ENCODE assay signal across 24 mouse cellular contexts in genomic region chr19:6405433-6405832, GRCm38 (mm10). TPM values are rescaled to one million over a fixed set of nuclear protein-coding genes. Genes with fewer than 3 reads are reported as not detected.
DNase-seq lines count a peak whose midpoint lies in the region; ATAC-seq and TF ChIP-seq lines count a peak whose summit lies in the region.
"Had no signal": no experiment of that assay in that cellular context is flagged by ENCODE, and none has a peak within 500 bp of the region (broad histone marks: within the 10 kb centered on the region; RNA-seq: fewer than 3 reads in every experiment).

No protein-coding gene starts in this region.

- H3K4me2 ChIP-seq in hindbrain, embryonic 13.5 days = no peak overlapping the region

- no peak for DNase-seq in testis, postnatal 10 days (ENCODE audit: low spot score)
- DNase-seq in R1 (ENCODE audit: low read depth, low spot score) = peak; percentile 64
- no peak for DNase-seq in limb, embryonic 10.5 days (ENCODE audit: low spot score)
- no peak for DNase-seq in urinary bladder, postnatal 4 days (ENCODE audit: low spot score in 2 of 2)
- DNase-seq: adrenal gland, adult 2 months; adrenal gland, adult 8-10 months; adrenal gland, postnatal 10 days; adrenal gland, postnatal 14 days; adrenal gland, postnatal 25 days; adrenal gland, postnatal 36 days; B cell, adult 2 months; cerebellum, adult 11 months; cerebellum, adult 11-12 months; cerebellum, adult 18-20 months; cerebellum, adult 2 months had no signal

- H3K79me2 ChIP-seq in C2C12 (ENCODE audit: control insufficient read depth, insufficient read depth) = no peaks in the 10 kb centered on the region

- H3ac ChIP-seq in C2C12 (ENCODE audit: control insufficient read depth, insufficient read length, low read depth) = no peak overlapping the region

- TF ChIP-seq POLR2A in testis, adult 2 months (IDR thresholded peaks at IDR 0.05; ENCODE audit: control insufficient read depth, low read depth, low read length) = no peak

- no peaks in the 10 kb centered on the region for H3K79me3 ChIP-seq in C2C12 (ENCODE audit: low read depth)

- TF ChIP-seq CTCF in testis, adult 2 months (IDR thresholded peaks at IDR 0.05; ENCODE audit: control insufficient read depth, insufficient read depth, insufficient replicate concordance, low read depth, low read length) = no peak
- no peak for TF ChIP-seq CTCF in C2C12 (IDR thresholded peaks at IDR 0.05; ENCODE audit: control insufficient read depth, insufficient read depth, insufficient read length)
- no peak for TF ChIP-seq CTCF in E14TG2a.4 (conservative IDR thresholded peaks at IDR 0.05; ENCODE audit: low read length)

- H3K27ac ChIP-seq in testis, adult 2 months (ENCODE audit: control insufficient read depth, insufficient read depth, low read depth, low read length) = no peak overlapping the region
- H3K27ac ChIP-seq in limb, embryonic 10.5 days = no peak overlapping the region
- no peak overlapping the region for H3K27ac ChIP-seq in hindbrain, embryonic 13.5 days

- no peaks in the 10 kb centered on the region for H3K27me3 ChIP-seq in testis, adult 2 months (ENCODE audit: control insufficient read depth, insufficient read depth, low read length)
- H3K27me3 ChIP-seq in C2C12 (ENCODE audit: control insufficient read depth, insufficient read depth, insufficient read length) (peaks cover 58% of the 10 kb centered on the region), E14TG2a.4 (ENCODE audit: insufficient read depth, low read length) (peaks cover 34% of the 10 kb centered on the region)
- H3K27me3 ChIP-seq in limb, embryonic 10.5 days (ENCODE audit: low read depth, poor library complexity, severe bottlenecking) = peaks cover 54% of the 10 kb centered on the region
- H3K27me3 ChIP-seq in hindbrain, embryonic 13.5 days = peaks cover 35% of the 10 kb centered on the region
- H3K27me3 ChIP-seq: CH12.LX had no signal

- 83% methylated on average over 10 of the region's 10 CpGs for WGBS in limb, embryonic 10.5 days
- 62% methylated on average over 10 of the region's 10 CpGs for WGBS in hindbrain, embryonic 13.5 days

- peak overlapping the region; percentile 73 for H3K4me3 ChIP-seq in testis, adult 2 months (ENCODE audit: control insufficient read depth, low read depth, low read length)
- H3K4me3 ChIP-seq in C2C12 (ENCODE audit: insufficient read depth, poor library complexity, severe bottlenecking) (no peak overlapping the region), E14TG2a.4 (replicated peaks; ENCODE audit: low read length) (peak overlapping the region; percentile 87)
- no peak overlapping the region for H3K4me3 ChIP-seq in limb, embryonic 10.5 days
- no peak overlapping the region for H3K4me3 ChIP-seq in hindbrain, embryonic 13.5 days

- H3K4me1 ChIP-seq in testis, adult 2 months (ENCODE audit: control insufficient read depth, insufficient read depth, low read length) = peaks cover 9% of the 10 kb centered on the region
- peaks cover 99% of the 10 kb centered on the region for H3K4me1 ChIP-seq in E14TG2a.4 (replicated peaks; ENCODE audit: low read depth, low read length)
- H3K4me1 ChIP-seq in limb, embryonic 10.5 days = peaks cover 40% of the 10 kb centered on the region
- peaks cover 30% of the 10 kb centered on the region for H3K4me1 ChIP-seq in hindbrain, embryonic 13.5 days (replicated peaks)

- no peak overlapping the region for H3K9ac ChIP-seq in hindbrain, embryonic 13.5 days

- H3K36me3 ChIP-seq in testis, adult 2 months (ENCODE audit: control insufficient read depth, insufficient read depth, low read length) = no peaks in the 10 kb centered on the region
- H3K36me3 ChIP-seq in C2C12 (ENCODE audit: control insufficient read depth, insufficient read depth) (no peaks in the 10 kb centered on the region), E14TG2a.4 (ENCODE audit: insufficient read depth, low read length) (peaks cover 47% of the 10 kb centered on the region)
- H3K36me3 ChIP-seq in limb, embryonic 10.5 days = no peaks in the 10 kb centered on the region
- no peaks in the 10 kb centered on the region for H3K36me3 ChIP-seq in hindbrain, embryonic 13.5 days
- H3K36me3 ChIP-seq: G1E had no signal

- no peaks in the 10 kb centered on the region for H3K9me3 ChIP-seq in E14TG2a.4 (ENCODE audit: low read length)
- no peaks in the 10 kb centered on the region for H3K9me3 ChIP-seq in limb, embryonic 10.5 days (replicated peaks)
- H3K9me3 ChIP-seq in hindbrain, embryonic 13.5 days = no peaks in the 10 kb centered on the region
- H3K9me3 ChIP-seq: G1E had no signal

- no peak for ATAC-seq in hindbrain, embryonic 13.5 days (ENCODE audit: low FRiP score)
- ATAC-seq: activated CD4-positive, CD25-positive, alpha-beta regulatory T cell, adult 4 months; CD4-positive, CD25-positive, alpha-beta regulatory T cell, adult 4 months; Patski had no signal

TF ChIP-seq in C2C12, 6 proteins besides CTCF, POLR2A, EP300 and RAD21:
- TF ChIP-seq USF1 (IDR thresholded peaks at IDR 0.05; ENCODE audit: low read depth) (peak; percentile 55), CEBPB (IDR thresholded peaks at IDR 0.05; ENCODE audit: low read depth) (no peak), MAX (IDR thresholded peaks at IDR 0.05) (no peak)
TF ChIP-seq in C2C12: peak in this region for 1.

RNA-seq across cellular contexts. Expression of gene Rasgrp2, which starts 6.3 kb away (rescaled TPM):
- 8.2 and 8.4 TPM in 2 replicates for polyA plus RNA-seq in testis, adult 2 months (2012; rRNA removed)
- polyA plus RNA-seq in C2C12 (2012; fragmentation: generic; extraction: Trizol) = 0.71 TPM
- 14.6 and 16.7 TPM in 2 replicates for polyA plus RNA-seq in limb, embryonic 10.5 days (2016; fragmentation: Nextera tagmentation; extraction: Ambion mirVana)
- 42.0 and 43.2 TPM in 2 replicates for polyA plus RNA-seq in hindbrain, embryonic 13.5 days (2015; fragmentation: Nextera tagmentation; extraction: Ambion mirVana)

RNA-seq across cellular contexts. Expression of gene Nrxn2, which starts 13.1 kb away (rescaled TPM):
- polyA plus RNA-seq in testis, adult 2 months (2012; rRNA removed) = 2.5 and 3.2 TPM in 2 replicates
- 0.09 TPM for polyA plus RNA-seq in C2C12 (2012; fragmentation: generic; extraction: Trizol)
- polyA plus RNA-seq in limb, embryonic 10.5 days (2016; fragmentation: Nextera tagmentation; extraction: Ambion mirVana) = 0.78 and 1.5 TPM in 2 replicates
- polyA plus RNA-seq in hindbrain, embryonic 13.5 days (2015; fragmentation: Nextera tagmentation; extraction: Ambion mirVana) = 23.5 and 27.7 TPM in 2 replicates
- polyA plus RNA-seq: CD4-positive, CD25-positive, alpha-beta regulatory T cell, adult 4 months; Patski had no signal

RNA-seq across cellular contexts. Expression of gene Pygm, which starts 21.2 kb away (rescaled TPM):
- polyA plus RNA-seq in testis, adult 2 months (2012; rRNA removed) = 6.9 and 7.6 TPM in 2 replicates
- 1.2 TPM for polyA plus RNA-seq in C2C12 (2012; fragmentation: generic; extraction: Trizol)
- polyA plus RNA-seq in limb, embryonic 10.5 days (2016; fragmentation: Nextera tagmentation; extraction: Ambion mirVana) = 2.5 and 3.0 TPM in 2 replicates
- 4.9 and 5.7 TPM in 2 replicates for polyA plus RNA-seq in hindbrain, embryonic 13.5 days (2015; fragmentation: Nextera tagmentation; extraction: Ambion mirVana)

RNA-seq across cellular contexts. Expression of gene Sf1, which starts 41.9 kb away (rescaled TPM):
- polyA plus RNA-seq in testis, adult 2 months (2012; rRNA removed) = 167 and 174 TPM in 2 replicates
- polyA plus RNA-seq in C2C12 (2012; fragmentation: generic; extraction: Trizol) = 138 TPM
- 193 and 206 TPM in 2 replicates for polyA plus RNA-seq in limb, embryonic 10.5 days (2016; fragmentation: Nextera tagmentation; extraction: Ambion mirVana)
- polyA plus RNA-seq in hindbrain, embryonic 13.5 days (2015; fragmentation: Nextera tagmentation; extraction: Ambion mirVana) = 103 and 107 TPM in 2 replicates

Comparison
In these comparisons a context has a peak if more than half of its experiments do, and no peak if none do; other contexts are left out.
1. H3K4me3 ChIP-seq: peak in testis, adult 2 months (single experiment) and E14TG2a.4 (single experiment); none in C2C12 (single experiment), limb, embryonic 10.5 days (single experiment) and hindbrain, embryonic 13.5 days (single experiment).